Mouse (Mus musculus) lung, postnatal 0 days (tissue): ENCODE data around the gene Tjp2. TPM values are rescaled to one million over a fixed set of nuclear protein-coding genes. Genes with fewer than 3 reads are reported as not detected.

Source experiments
- ATAC-seq: fragments of 200-750 bp; cut with Nextera tagmentation; 2 replicates; pipeline ENCODE4 v1.8.0; 2017; ENCODE audit warnings: moderate library complexity
- DNase-seq: peaks from one replicate; pipeline ENCODE4 v3.0.0-alpha.2; 2016; ENCODE audit warnings: low spot score
- H3K27ac ChIP-seq: fragments of 300-500 bp; sonication (generic); 2 replicates; pipeline ENCODE4 v1.5.1; 2014; ENCODE audit warnings: antibody characterized with exemption, mild to moderate bottlenecking, low read length, mixed read lengths
- H3K27me3 ChIP-seq: fragments of 300-500 bp; sonication (generic); replicated peaks from 2 replicates; pipeline ENCODE4 v1.6.1; 2014; ENCODE audit warnings: low read length, mixed read lengths; ENCODE audit not compliant: insufficient read depth
- H3K36me3 ChIP-seq: fragments of 300-500 bp; sonication (generic); 2 replicates; pipeline ENCODE4 v1.6.1; 2014; ENCODE audit warnings: low read length, mixed read lengths; ENCODE audit not compliant: insufficient read depth
- H3K4me1 ChIP-seq: fragments of 300-500 bp; sonication (generic); 2 replicates; pipeline ENCODE4 v1.6.1; 2014; ENCODE audit warnings: antibody characterized with exemption, low read depth, low read length, mixed read lengths; ENCODE audit not compliant: insufficient read depth
- H3K4me2 ChIP-seq: fragments of 300-500 bp; sonication (generic); replicated peaks from 2 replicates; pipeline ENCODE4 v1.6.1; 2014; ENCODE audit warnings: low read depth, mild to moderate bottlenecking, low read length, moderate library complexity, mixed read lengths
- H3K4me3 ChIP-seq: fragments of 300-500 bp; sonication (generic); 2 replicates; pipeline ENCODE4 v1.5.1; 2014; ENCODE audit warnings: low read depth, low read length
- H3K9ac ChIP-seq: fragments of 300-500 bp; sonication (generic); replicated peaks from 2 replicates; pipeline ENCODE4 v1.6.1; 2014; ENCODE audit warnings: low read depth, mild to moderate bottlenecking
- H3K9me3 ChIP-seq: fragments of 300-500 bp; sonication (generic); 2 replicates; pipeline ENCODE4 v1.6.1; 2016; ENCODE audit warnings: low read length, mixed read lengths
- CTCF ChIP-seq: IDR thresholded peaks from 2 replicates; pipeline ENCODE4 v1.5.1; 2016; ENCODE audit warnings: antibody characterized with exemption, mild to moderate bottlenecking
- EP300 ChIP-seq: IDR thresholded peaks from 2 replicates; pipeline ENCODE4 v1.6.1; 2016; ENCODE audit warnings: antibody characterized with exemption, mild to moderate bottlenecking, control low read depth
- WGBS: fragments of 180-500 bp; shearing (Covaris S2); extraction: QIAGEN DNeasy Blood & Tissue Kit; methylation state at CpG from one replicate; pipeline ENCODE4 v1.1.7; 2014; 5-methylcytosine and 5-hydroxymethylcytosine counted together
- polyA plus RNA-seq: library from polyadenylated mRNA; unstranded; fragments of >200 nt; fragmentation: Nextera tagmentation; extraction: Ambion mirVana; gene quantifications from 2 replicates; pipeline ENCODE4 v1.2.1, GENCODE M21; 2015

Tjp2 gene
- polyA plus RNA-seq, 1 experiment from 2014 or later = 37.8 TPM

DNA sequence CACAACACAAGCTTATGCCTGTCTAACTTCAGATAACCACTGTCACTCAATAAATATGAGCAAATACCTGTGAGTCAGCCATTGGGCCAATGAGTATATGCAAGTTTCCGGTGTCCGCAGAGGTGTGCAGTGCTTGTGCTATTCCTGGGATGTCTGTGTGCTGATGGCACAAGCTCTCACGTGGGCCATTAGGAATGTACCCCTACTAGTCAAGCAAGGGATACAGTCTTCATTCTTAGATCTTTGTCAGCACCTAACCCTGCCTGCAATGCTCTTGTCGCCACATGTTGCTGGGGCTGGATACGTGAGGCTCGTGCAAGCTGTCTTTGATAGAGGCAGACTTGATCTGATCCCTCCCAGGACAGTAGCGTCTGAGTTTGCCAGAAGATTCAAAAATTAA lies 148.3 kb downstream of the Tjp2 start:
- no peaks in the 10 kb centered on the region for H3K4me1 ChIP-seq
- no peak overlapping the region for H3K4me2 ChIP-seq
- 90% methylated on average over 7 of the region's 7 CpGs for WGBS
- H3K9ac ChIP-seq = no peak overlapping the region
- no peaks in the 10 kb centered on the region for H3K36me3 ChIP-seq
- no peaks in the 10 kb centered on the region for H3K27me3 ChIP-seq
- H3K9me3 ChIP-seq = no peaks in the 10 kb centered on the region
- TF ChIP-seq EP300 = no peak
- no peak for TF ChIP-seq CTCF
- H3K4me3 ChIP-seq = no peak overlapping the region
- ATAC-seq = no peak
- DNase-seq = no peak
- no peak overlapping the region for H3K27ac ChIP-seq

DNA sequence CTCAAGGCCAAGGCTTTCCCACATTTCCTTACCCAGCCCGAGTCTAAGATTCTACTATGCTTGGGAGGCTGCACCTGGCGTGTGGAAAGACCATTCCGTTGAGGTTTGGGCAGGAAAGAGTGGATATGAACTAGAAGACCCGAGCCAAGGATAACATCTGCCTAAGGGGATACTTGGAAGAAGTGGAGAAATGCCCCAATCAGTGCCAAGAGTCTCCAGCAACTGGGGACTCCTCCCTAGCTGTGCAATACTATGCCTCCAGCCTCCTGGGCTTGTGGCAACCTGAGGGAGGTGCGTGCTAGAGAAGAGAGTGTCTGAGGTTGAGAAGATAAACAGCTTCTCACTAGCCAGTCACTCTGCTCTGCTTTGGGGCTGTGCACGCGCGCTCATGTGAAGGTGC lies 148.9 kb downstream of the Tjp2 start:
- no peak overlapping the region for H3K4me2 ChIP-seq
- DNase-seq = no peak
- no peak overlapping the region for H3K9ac ChIP-seq
- no peak overlapping the region for H3K4me3 ChIP-seq
- no peaks in the 10 kb centered on the region for H3K9me3 ChIP-seq
- ATAC-seq = no peak
- H3K4me1 ChIP-seq = no peaks in the 10 kb centered on the region
- whole genome bisulfite sequencing = 78% methylated on average over 8 of the region's 8 CpGs
- no peak overlapping the region for H3K27ac ChIP-seq
- TF ChIP-seq CTCF (no peak), EP300 (no peak)
- no peaks in the 10 kb centered on the region for H3K36me3 ChIP-seq
- no peaks in the 10 kb centered on the region for H3K27me3 ChIP-seq

DNA sequence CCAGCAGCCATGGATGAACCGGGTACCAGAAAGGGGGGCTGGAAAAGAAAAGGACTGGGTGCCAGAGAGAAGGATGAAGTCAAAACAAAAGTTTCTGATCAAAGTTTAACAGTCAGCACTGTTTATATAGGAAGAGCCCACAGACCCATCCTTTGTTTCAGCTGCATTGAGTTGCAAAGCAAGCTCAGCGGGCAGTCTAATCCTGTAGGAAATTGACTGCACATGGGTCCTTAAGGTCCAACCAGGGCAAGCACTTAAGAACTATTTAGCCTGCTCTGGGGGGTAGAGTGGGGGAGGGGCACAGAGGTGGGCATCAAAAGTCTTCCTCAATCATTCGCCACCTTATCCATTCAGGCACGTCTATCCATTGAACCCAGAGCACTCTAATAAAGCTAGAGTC lies 151.7 kb downstream of the Tjp2 start:
- TF ChIP-seq EP300 (no peak), CTCF (no peak)
- ATAC-seq (no peak), DNase-seq (no peak)
- H3K36me3 ChIP-seq = no peaks in the 10 kb centered on the region
- no peak overlapping the region for H3K27ac ChIP-seq
- WGBS = 70% methylated on average over 4 of the region's 4 CpGs
- no peaks in the 10 kb centered on the region for H3K9me3 ChIP-seq
- H3K4me3 ChIP-seq = no peak overlapping the region
- no peaks in the 10 kb centered on the region for H3K4me1 ChIP-seq
- H3K4me2 ChIP-seq = no peak overlapping the region
- H3K27me3 ChIP-seq = no peaks in the 10 kb centered on the region
- no peak overlapping the region for H3K9ac ChIP-seq

DNA sequence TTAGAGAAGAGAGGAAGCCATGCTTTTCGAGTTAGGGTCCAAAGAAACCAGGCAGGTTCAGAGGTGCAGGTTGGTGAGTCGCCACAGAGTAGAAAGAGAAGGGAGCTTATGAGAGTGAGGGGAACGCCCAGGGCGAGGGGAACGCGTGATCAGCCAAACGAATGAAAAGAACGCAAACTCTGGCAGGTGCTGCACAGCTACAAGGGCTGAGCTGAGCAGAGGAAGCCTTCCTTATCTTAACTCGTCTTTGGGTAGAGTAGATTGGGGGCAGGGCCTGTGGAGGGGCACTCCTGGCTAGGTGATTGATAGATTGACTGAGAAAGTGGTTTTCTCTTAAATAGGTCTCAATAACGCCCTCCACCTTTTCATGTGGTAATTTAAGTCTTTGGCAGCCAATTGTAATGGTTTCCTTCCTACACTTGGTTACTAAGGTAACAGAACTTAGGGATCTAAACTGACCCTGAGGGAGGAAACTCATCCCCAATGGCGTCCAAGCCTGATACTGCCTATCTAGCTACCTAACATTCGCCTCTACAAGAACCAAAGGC lies 160.4 kb downstream of the Tjp2 start:
- no peak for DNase-seq
- 55% methylated on average over 12 of the region's 12 CpGs for WGBS
- no peak for TF ChIP-seq EP300
- TF ChIP-seq CTCF = no peak

DNA sequence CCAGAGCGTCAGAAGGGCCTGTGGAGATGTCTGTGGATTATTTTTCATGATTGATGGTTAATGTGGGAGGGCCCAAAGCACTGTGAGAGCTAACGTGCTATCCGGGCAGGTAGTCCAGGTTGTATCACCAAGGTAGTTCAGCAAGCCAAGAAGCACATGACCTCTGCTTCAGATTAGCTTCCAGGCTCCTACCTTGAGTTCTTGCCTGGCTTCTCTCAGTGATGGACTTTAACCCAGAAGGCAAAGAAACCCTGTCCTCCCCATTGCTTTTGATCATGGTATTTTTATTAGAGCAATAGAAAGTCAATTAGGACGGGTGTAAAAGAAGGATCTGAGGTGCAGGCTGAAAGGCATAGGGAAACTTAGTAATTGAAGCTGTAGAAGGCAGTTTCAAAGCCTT lies 161.2 kb downstream of the Tjp2 start:
- H3K4me3 ChIP-seq = no peak overlapping the region
- TF ChIP-seq EP300 = no peak
- no peak for TF ChIP-seq CTCF
- H3K27ac ChIP-seq = no peak overlapping the region
- H3K4me2 ChIP-seq = no peak overlapping the region
- 60% methylated on average over 4 of the region's 4 CpGs for WGBS
- no peaks in the 10 kb centered on the region for H3K9me3 ChIP-seq
- DNase-seq (no peak), ATAC-seq (no peak)
- no peak overlapping the region for H3K9ac ChIP-seq
- no peaks in the 10 kb centered on the region for H3K4me1 ChIP-seq
- H3K36me3 ChIP-seq = no peaks in the 10 kb centered on the region
- H3K27me3 ChIP-seq = no peaks in the 10 kb centered on the region

More for the DNA sequence above, 160.4 kb downstream of the Tjp2 start:
- no peaks in the 10 kb centered on the region for H3K36me3 ChIP-seq
- no peak overlapping the region for H3K4me3 ChIP-seq
- no peaks in the 10 kb centered on the region for H3K4me1 ChIP-seq
- no peaks in the 10 kb centered on the region for H3K9me3 ChIP-seq
- no peak overlapping the region for H3K4me2 ChIP-seq
- no peak overlapping the region for H3K9ac ChIP-seq
- no peak overlapping the region for H3K27ac ChIP-seq
- ATAC-seq = no peak
- H3K27me3 ChIP-seq = no peaks in the 10 kb centered on the region

DNA sequence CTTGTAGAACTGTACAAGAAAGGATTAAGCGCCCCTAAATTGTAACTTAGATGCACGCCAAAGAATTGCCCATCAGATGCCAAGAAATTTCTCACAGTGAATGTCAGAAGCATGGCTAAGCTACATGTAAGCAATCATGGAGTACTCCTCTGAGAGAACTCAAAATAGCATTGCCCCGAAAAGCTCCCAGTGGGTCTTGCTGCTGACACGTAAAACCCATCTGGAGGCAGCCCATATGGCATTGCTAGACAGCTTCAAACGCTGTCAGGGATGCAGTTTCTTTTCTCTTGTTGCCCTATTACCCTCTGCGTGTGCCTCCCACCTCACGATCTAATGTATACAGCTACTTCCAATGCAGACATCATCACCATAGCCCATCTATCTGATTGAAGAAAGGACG lies 166.0 kb downstream of the Tjp2 start:
- H3K27ac ChIP-seq = no peak overlapping the region
- 65% methylated on average over 8 of the region's 8 CpGs for whole genome bisulfite sequencing

DNA sequence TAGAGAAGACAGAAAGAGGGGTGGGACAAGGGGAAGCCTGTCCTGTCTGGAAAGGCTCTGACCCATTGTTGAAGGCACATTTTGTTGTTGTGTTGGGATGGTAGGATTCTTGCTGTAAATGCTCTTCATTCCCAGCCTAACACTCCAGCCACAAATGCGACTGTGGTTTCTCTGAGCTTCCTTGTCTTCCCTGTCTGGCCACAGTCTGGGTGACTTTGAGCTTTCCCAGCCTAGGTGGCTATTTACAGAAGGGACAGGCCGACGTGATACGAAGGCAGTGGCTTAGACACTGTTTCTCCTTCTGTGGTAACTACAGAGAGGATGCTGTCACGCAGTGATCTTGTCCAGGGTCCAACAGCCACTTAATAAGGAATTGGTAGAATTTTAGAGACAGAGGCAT lies 166.8 kb downstream of the Tjp2 start:
- Histone ChIP-seq H3K27me3 (no peaks in the 10 kb centered on the region), H3K4me1 (peaks cover 15% of the 10 kb centered on the region; the same call in 1 of the 2 replicates), H3K36me3 (no peaks in the 10 kb centered on the region), H3K4me3 (no peak overlapping the region), H3K9me3 (no peaks in the 10 kb centered on the region), H3K27ac (0 out of 2 replicates have a peak overlapping the region, but pooled peaks have one; percentile 6), H3K9ac (no peak overlapping the region), H3K4me2 (no peak overlapping the region)
- WGBS = 57% methylated on average over 5 of the region's 5 CpGs
- ATAC-seq = no peak
- DNase-seq = no peak
- TF ChIP-seq CTCF = no peak

More for the DNA sequence above, 166.0 kb downstream of the Tjp2 start:
- H3K4me1 ChIP-seq = peaks cover 15% of the 10 kb centered on the region; the same call in 1 of the 2 replicates
- no peaks in the 10 kb centered on the region for H3K9me3 ChIP-seq
- no peak overlapping the region for H3K9ac ChIP-seq
- no peaks in the 10 kb centered on the region for H3K36me3 ChIP-seq
- DNase-seq (no peak), ATAC-seq (no peak)
- H3K27me3 ChIP-seq = no peaks in the 10 kb centered on the region
- TF ChIP-seq CTCF = no peak
- TF ChIP-seq EP300 = no peak
- no peak overlapping the region for H3K4me3 ChIP-seq
- H3K4me2 ChIP-seq = no peak overlapping the region
